Mouse (Mus musculus) ES-Bruce4 (cell line): ENCODE data around the gene Unc93b1.
A peak's percentile ranks its signal among the peaks of the same experiment; 100 is the strongest.

Experiments used
- CTCF ChIP-seq: IDR thresholded peaks from one replicate; pipeline ENCODE4 v1.8.1; 2011; ENCODE audit warnings: low read depth, low read length
- EP300 ChIP-seq: IDR thresholded peaks from 2 replicates; pipeline ENCODE4 v1.6.1; 2011; ENCODE audit warnings: low read depth, low read length; ENCODE audit not compliant: insufficient read depth
- POLR2A ChIP-seq: IDR thresholded peaks from one replicate; pipeline ENCODE4 v1.8.1; 2011; ENCODE audit warnings: low read length; ENCODE audit not compliant: insufficient read depth

DNA sequence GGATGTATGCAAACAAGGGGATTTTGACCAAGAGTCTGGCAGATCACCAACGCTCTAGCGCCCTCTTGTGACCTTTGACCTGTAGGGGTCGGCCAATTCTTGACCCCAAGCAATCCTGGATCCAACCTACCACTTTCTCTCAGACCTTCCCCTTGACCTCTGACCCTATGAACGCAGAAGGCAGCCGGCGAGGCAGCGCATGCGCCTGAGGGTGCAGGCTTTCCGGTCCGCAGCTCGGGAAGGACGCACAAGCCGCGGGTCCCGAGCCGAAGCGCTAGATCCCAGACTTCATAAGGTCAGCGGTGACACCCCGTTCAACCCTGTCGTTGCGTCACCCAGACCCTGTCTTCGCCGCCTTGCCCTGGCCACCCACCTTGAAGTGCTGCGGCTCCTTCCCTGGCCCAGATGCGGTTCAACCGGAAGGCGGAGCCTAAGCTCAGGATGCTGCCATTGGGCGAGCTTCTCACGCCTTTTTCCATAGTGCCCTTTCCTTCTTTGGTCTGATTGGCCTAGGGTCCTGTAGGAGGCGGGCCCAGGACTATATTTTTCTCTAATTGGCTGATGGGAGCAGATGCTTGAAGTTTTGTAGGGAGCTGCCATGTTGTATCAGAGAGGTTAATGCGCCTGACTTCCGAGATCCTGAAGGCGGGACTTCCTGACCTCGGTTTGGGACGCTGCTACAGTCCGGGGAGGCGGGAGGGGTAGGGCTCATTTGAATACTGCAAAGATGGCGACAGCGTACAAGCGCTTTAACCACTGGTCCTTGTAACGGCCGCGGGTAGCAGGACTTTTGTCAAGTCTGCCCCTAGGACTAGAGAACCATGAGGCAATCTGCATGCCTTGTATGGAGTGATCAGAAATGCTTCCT lies 22.4 kb upstream of the Unc93b1 start, which contains the start of gene Ndufs8:
- TF ChIP-seq CTCF (peak; percentile 71), POLR2A (peak; percentile 64), EP300 (no peak)
